Comparison of ENCODE assay signal across 11 mouse cellular contexts in genomic region chr9:70841426-70842215, GRCm38 (mm10).
A peak's percentile ranks its signal among the peaks of the same experiment; 100 is the strongest.
DNase-seq lines count a peak whose midpoint lies in the region; ATAC-seq and TF ChIP-seq lines count a peak whose summit lies in the region.
"Had no signal": no experiment of that assay in that cellular context is flagged by ENCODE, and none has a peak within 500 bp of the region (broad histone marks: within the 10 kb centered on the region; RNA-seq: fewer than 3 reads in every experiment).

No protein-coding gene starts in this region.

- H3K4me1 ChIP-seq in hindbrain, embryonic 14.5 days (replicated peaks; ENCODE audit: control insufficient read depth, insufficient read depth, low read length) = no peaks in the 10 kb centered on the region
- H3K4me1 ChIP-seq in hindbrain, embryonic 16.5 days (ENCODE audit: control insufficient read depth, insufficient read depth, low read depth, low read length) = no peaks in the 10 kb centered on the region
- peaks cover 9% of the 10 kb centered on the region; the same call in 1 of the 2 replicates for H3K4me1 ChIP-seq in neural tube, embryonic 15.5 days
- peaks cover 24% of the 10 kb centered on the region for H3K4me1 ChIP-seq in intestine, embryonic 16.5 days (ENCODE audit: control insufficient read depth, insufficient read depth, low read length)
- peaks cover 15% of the 10 kb centered on the region for H3K4me1 ChIP-seq in thymus, adult 2 months (replicated peaks; ENCODE audit: control insufficient read depth, insufficient read depth, low read length)

- DNase-seq in hindbrain, embryonic 14.5 days (ENCODE audit: low spot score) = no peak
- DNase-seq in neural tube, embryonic 10.5 days (ENCODE audit: extremely low spot score, low spot score) = no peak
- DNase-seq in yolk sac, embryonic 10.5 days (ENCODE audit: low spot score) = no peak
- no peak for DNase-seq in thymus, adult 2 months
- DNase-seq in spleen, postnatal 10 days (ENCODE audit: low spot score in 2 of 2) = no peak
- DNase-seq: adrenal gland, adult 8-10 months; cerebellum, adult 9-10 months had no signal

- no peak for ATAC-seq in hindbrain, embryonic 14.5 days (ENCODE audit: low FRiP score)
- no peak for ATAC-seq in hindbrain, embryonic 16.5 days
- ATAC-seq in neural tube, embryonic 15.5 days (ENCODE audit: low FRiP score) = no peak
- 0 out of 2 replicates have a peak, but pooled peaks have one; percentile 16 for ATAC-seq in intestine, embryonic 16.5 days

- H3K36me3 ChIP-seq in hindbrain, embryonic 14.5 days (replicated peaks; ENCODE audit: control insufficient read depth, insufficient read depth) = no peaks in the 10 kb centered on the region
- no peaks in the 10 kb centered on the region for H3K36me3 ChIP-seq in hindbrain, embryonic 16.5 days (ENCODE audit: control insufficient read depth, insufficient read depth, low read length)
- no peaks in the 10 kb centered on the region for H3K36me3 ChIP-seq in neural tube, embryonic 15.5 days
- no peaks in the 10 kb centered on the region for H3K36me3 ChIP-seq in intestine, embryonic 16.5 days (ENCODE audit: control insufficient read depth, insufficient read depth, low read length)
- no peaks in the 10 kb centered on the region for H3K36me3 ChIP-seq in thymus, adult 2 months (ENCODE audit: control insufficient read depth, insufficient read depth, low read length)
- H3K36me3 ChIP-seq: neural tube, embryonic 13.5 days had no signal

- no peak for TF ChIP-seq CTCF in thymus, adult 2 months (IDR thresholded peaks at IDR 0.05; ENCODE audit: borderline replicate concordance, control insufficient read depth, extremely low read depth, insufficient read depth, low read length, poor library complexity)

- WGBS in hindbrain, embryonic 14.5 days = 86% methylated on average over 8 of the region's 8 CpGs
- WGBS in hindbrain, embryonic 16.5 days = 90% methylated on average over 8 of the region's 8 CpGs
- 89% methylated on average over 8 of the region's 8 CpGs for WGBS in neural tube, embryonic 15.5 days
- WGBS in intestine, embryonic 16.5 days = 73% methylated on average over 8 of the region's 8 CpGs
- 56% methylated on average over 8 of the region's 8 CpGs for WGBS in thymus, adult 2 months

- no peaks in the 10 kb centered on the region for H3K27me3 ChIP-seq in hindbrain, embryonic 14.5 days (ENCODE audit: control insufficient read depth, insufficient read depth, low read length)
- no peaks in the 10 kb centered on the region for H3K27me3 ChIP-seq in hindbrain, embryonic 16.5 days (replicated peaks; ENCODE audit: control insufficient read depth, insufficient read depth, low read length)
- H3K27me3 ChIP-seq in neural tube, embryonic 15.5 days (replicated peaks) = no peaks in the 10 kb centered on the region
- H3K27me3 ChIP-seq in intestine, embryonic 16.5 days (replicated peaks; ENCODE audit: control insufficient read depth, insufficient read depth, low read length) = no peaks in the 10 kb centered on the region
- H3K27me3 ChIP-seq in thymus, adult 2 months (ENCODE audit: control insufficient read depth, insufficient read depth, low read length) = no peaks in the 10 kb centered on the region
- H3K27me3 ChIP-seq: neural tube, embryonic 13.5 days had no signal

- no peak overlapping the region for H3K4me2 ChIP-seq in hindbrain, embryonic 14.5 days (replicated peaks)
- no peak overlapping the region for H3K4me2 ChIP-seq in hindbrain, embryonic 16.5 days (ENCODE audit: low read length)
- H3K4me2 ChIP-seq in neural tube, embryonic 15.5 days = no peak overlapping the region
- no peak overlapping the region for H3K4me2 ChIP-seq in intestine, embryonic 16.5 days (ENCODE audit: low read depth, low read length)
- H3K4me2 ChIP-seq: neural tube, embryonic 13.5 days had no signal

- no peaks in the 10 kb centered on the region for H3K9me3 ChIP-seq in hindbrain, embryonic 14.5 days (ENCODE audit: control insufficient read depth, low read length)
- no peaks in the 10 kb centered on the region for H3K9me3 ChIP-seq in hindbrain, embryonic 16.5 days (ENCODE audit: control insufficient read depth, low read length)
- H3K9me3 ChIP-seq in neural tube, embryonic 15.5 days (replicated peaks) = no peaks in the 10 kb centered on the region
- no peaks in the 10 kb centered on the region for H3K9me3 ChIP-seq in intestine, embryonic 16.5 days (ENCODE audit: control insufficient read depth, low read length)
- H3K9me3 ChIP-seq: neural tube, embryonic 13.5 days had no signal

- no peak for TF ChIP-seq POLR2A in thymus, adult 2 months (IDR thresholded peaks at IDR 0.05; ENCODE audit: control insufficient read depth, extremely low read depth, insufficient read depth, low read length, poor library complexity)

- H3K9ac ChIP-seq in hindbrain, embryonic 14.5 days = no peak overlapping the region
- H3K9ac ChIP-seq in hindbrain, embryonic 16.5 days (ENCODE audit: low read depth, low read length) = no peak overlapping the region
- H3K9ac ChIP-seq in neural tube, embryonic 15.5 days (replicated peaks) = no peak overlapping the region
- no peak overlapping the region for H3K9ac ChIP-seq in intestine, embryonic 16.5 days (ENCODE audit: low read depth, low read length)
- H3K9ac ChIP-seq: neural tube, embryonic 13.5 days had no signal

- no peak overlapping the region for H3K4me3 ChIP-seq in hindbrain, embryonic 14.5 days (replicated peaks; ENCODE audit: low read length)
- H3K4me3 ChIP-seq in hindbrain, embryonic 16.5 days (ENCODE audit: low read length) = no peak overlapping the region
- H3K4me3 ChIP-seq in neural tube, embryonic 15.5 days (replicated peaks) = no peak overlapping the region
- no peak overlapping the region for H3K4me3 ChIP-seq in intestine, embryonic 16.5 days (ENCODE audit: low read length)
- no peak overlapping the region for H3K4me3 ChIP-seq in thymus, adult 2 months (ENCODE audit: control insufficient read depth, insufficient read depth, low read length)
- H3K4me3 ChIP-seq: neural tube, embryonic 13.5 days had no signal

- H3K27ac ChIP-seq in hindbrain, embryonic 14.5 days = peak overlapping the region; percentile 14; the same call in 1 of the 2 replicates
- no peak overlapping the region for H3K27ac ChIP-seq in hindbrain, embryonic 16.5 days (ENCODE audit: low read depth, low read length)
- 0 out of 2 replicates have a peak overlapping the region, but pooled peaks have one; percentile 70 for H3K27ac ChIP-seq in neural tube, embryonic 15.5 days (replicated peaks)
- peak overlapping the region; percentile 77 for H3K27ac ChIP-seq in intestine, embryonic 16.5 days (ENCODE audit: low read length)
- H3K27ac ChIP-seq in thymus, adult 2 months (ENCODE audit: control insufficient read depth, insufficient read depth, low read length) = no peak overlapping the region

Comparison
In these comparisons a context has a peak if more than half of its experiments do, and no peak if none do; other contexts are left out.
1. H3K27ac ChIP-seq: peak in hindbrain, embryonic 14.5 days (single experiment), neural tube, embryonic 15.5 days (single experiment) and intestine, embryonic 16.5 days (single experiment); none in hindbrain, embryonic 16.5 days (single experiment) and thymus, adult 2 months (single experiment).